Mouse (Mus musculus) frontal cortex, adult 2 months (tissue): Measurements from ENCODE around the gene Usf2. TPM values are rescaled to one million over a fixed set of nuclear protein-coding genes. Genes with fewer than 3 reads are reported as not detected.

Experiments used
- DNase-seq, 2 experiments: peaks; one replicate each; pipeline ENCODE4 v3.0.0; 2022; ENCODE audit warnings: low spot score in 1 of 2; ENCODE audit errors: extremely low spot score in 1 of 2
- polyA plus RNA-seq: library from polyadenylated mRNA; depleted of rRNA; stranded (reverse); fragments of >200 nt; gene quantifications from 2 replicates; pipeline ENCODE4 v1.2.3, GENCODE M21; 2012; rRNA removed

Usf2 gene
- 194 and 251 TPM in 2 replicates for polyA plus RNA-seq

- peak in 1 of 2 experiments; percentile 81 for DNase-seq
Measured at GRCm38 (mm10) chr7:30956756-30957366, at the start of gene Usf2. Usf2 (minus strand) TSS chr7:30956803.

- no peak for DNase-seq
Measured at GRCm38 (mm10) chr7:31002650-31003049, 46.0 kb upstream of the Usf2 start.

DNA sequence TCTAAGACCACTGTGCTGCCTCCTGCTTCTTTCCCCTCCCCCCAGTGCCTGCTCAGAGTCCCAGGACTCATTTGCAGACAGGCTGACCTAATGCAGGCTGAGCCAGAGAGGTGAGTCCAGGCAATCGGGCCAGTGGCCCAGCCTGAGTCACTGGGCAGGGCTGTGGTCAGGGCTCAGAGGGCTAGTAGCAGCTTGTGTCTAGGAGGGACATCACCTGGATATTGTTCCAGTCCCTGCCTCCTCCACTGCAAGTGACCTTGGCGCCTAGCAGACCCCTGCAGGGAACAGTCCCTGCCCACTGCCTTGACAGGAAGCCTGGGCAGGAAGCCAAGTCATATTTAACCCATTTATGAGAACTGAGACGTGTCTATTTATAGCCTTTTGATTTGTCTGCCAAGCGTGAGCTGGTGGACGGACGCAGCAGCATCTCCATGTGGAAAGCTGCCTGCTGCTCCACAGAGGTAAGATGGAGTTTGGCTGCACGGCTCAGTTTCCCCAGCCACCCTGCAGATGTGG, 44.0 kb upstream of the Usf2 start:
- peak in 1 of 2 experiments; percentile 33 for DNase-seq

DNA sequence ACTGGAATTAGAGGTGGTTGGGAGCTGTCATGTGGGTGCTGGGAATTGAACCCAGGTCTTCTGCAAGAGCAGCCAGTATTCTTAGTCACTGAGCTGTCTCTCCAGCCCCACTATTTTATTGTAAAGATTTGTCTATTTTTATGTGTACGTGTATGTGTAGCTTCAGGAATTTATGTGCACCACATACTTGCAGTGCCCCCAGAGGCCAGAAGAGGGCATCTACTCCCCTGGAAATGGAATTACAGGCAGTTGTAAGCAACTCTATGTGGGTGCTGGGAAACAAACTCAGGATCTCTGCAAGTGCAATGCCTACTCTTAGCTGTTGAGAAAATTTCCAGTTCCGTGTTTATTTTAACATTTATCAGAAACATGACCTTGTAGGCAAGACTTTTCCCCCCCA, 39.9 kb upstream of the Usf2 start:
- no peak for DNase-seq

DNA sequence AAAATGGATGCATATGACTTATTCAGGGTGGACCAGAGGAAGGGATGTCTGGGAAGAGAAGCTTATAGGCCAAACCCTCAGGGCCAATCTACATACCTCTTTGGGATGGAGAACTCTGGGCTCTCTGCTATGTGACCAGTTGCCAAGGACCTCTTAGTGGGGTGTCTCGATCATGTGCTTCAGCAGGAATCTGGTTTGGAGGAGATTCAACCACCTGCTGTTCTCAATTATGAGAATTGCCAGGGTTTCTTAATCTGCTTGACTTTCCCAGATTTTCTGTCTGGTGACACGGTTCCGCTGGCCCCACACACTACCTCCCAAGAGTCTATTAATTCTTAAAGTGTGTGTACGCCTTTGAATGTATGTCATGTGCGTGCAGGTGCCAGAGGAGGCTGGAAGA, 37.4 kb upstream of the Usf2 start:
- no peak for DNase-seq

GRCm38 (mm10) chr7:30992148-30992547, 35.5 kb upstream of the Usf2 start:
- no peak for DNase-seq

- no peak for DNase-seq
Measured at GRCm38 (mm10) chr7:30988519-30989162, 32.0 kb upstream of the Usf2 start.

DNA sequence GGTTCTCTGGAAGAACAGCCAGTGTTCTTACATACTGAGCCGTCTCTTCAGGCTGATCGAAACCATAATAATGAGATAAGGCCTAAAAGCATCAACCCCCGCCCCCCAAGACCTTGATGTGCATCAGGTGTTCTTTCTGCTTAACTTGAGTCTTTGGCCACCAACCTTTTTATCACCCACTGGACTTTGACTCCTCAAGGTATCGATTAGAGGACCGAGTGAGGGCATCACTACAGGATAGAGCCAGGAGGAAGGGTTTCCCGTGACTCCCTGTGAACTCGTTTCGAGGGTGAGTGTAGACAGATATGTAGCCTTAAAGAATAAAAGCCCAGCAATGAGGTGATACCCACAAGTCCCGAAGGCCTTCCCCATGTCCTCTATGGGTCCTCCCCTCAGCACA, 28.8 kb upstream of the Usf2 start:
- no peak for DNase-seq

DNA sequence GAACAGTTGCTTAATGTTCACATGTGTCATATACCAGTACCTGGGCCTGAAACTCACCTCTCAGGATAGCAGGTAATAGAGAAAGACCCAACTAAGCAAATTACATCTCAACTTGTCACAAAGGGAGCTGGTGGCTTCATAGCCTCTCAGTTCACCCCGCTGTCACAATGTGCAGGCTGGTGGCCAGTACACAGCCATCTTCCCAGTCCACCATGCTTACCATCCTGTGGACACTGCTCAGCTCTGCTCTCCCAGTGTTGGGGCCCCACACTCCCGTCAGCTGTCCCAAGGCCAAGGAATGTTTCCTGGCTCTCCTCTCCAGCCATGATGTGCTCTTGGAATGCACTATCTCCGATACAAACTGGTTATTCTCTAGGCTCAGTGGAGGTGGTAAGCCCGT, 25.1 kb upstream of the Usf2 start:
- no peak for DNase-seq

DNA sequence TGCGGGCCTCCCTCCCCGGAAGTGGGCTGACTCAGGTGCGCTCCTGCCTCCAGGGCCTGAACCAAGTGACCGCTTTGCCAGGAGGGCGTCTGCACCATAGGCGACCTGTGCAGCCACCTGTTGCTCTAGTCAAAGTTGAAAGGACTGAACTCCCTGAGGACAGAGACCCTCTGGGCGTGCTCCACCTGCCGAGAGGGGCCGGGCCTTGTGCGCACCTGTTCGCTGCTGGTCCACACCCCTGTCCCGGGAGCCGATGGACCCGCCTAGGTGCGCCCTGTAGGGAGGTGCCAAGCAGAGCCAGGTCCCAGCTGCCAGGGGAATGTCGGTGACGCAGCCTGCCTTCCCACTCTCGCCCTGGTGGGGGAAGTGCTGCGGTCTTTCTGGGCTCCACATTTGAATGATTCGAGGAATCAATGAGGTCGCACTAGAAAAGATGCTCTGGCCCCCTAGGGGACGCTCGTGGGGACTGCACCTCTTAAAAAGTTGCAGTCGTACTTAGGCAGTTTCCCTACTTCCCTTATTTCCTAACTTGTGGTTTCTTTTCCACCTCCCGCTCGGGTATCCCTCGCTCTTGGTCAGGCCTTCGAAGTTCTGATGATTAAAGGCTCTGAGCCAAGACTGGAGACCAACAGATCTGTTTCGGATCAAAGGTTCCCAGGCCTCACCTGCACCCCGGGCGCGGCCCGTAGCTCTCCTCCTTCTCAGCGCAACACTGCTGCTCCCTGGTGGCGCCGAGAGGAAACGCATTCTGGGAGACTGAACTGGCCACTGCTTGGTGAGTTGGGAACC, 17.1 kb upstream of the Usf2 start, which contains the start of gene Fam187b:
Gene Fam187b, plus strand, starts transcription at position 290 of the 789 bp plus-strand sequence.
- DNase-seq: peak in 1 of 2 experiments; percentile 82

DNA sequence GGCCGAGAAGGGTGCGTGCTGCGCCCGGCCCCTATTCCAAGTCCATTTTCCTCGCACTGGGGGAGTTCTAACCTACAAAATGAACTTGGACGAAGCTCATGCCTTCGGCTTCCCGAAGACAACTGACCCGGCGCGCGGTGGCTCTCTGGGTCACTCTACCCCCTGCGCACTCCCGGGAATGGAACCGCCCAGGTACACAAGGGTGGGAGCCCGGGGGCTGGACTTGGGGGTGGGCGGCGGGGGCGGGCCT, 16.6 kb upstream of the Usf2 start, which contains the start of gene Lsr:
Gene Lsr, minus strand, starts transcription at position 214 of the 250 bp plus-strand sequence.
- no peak for DNase-seq

DNA sequence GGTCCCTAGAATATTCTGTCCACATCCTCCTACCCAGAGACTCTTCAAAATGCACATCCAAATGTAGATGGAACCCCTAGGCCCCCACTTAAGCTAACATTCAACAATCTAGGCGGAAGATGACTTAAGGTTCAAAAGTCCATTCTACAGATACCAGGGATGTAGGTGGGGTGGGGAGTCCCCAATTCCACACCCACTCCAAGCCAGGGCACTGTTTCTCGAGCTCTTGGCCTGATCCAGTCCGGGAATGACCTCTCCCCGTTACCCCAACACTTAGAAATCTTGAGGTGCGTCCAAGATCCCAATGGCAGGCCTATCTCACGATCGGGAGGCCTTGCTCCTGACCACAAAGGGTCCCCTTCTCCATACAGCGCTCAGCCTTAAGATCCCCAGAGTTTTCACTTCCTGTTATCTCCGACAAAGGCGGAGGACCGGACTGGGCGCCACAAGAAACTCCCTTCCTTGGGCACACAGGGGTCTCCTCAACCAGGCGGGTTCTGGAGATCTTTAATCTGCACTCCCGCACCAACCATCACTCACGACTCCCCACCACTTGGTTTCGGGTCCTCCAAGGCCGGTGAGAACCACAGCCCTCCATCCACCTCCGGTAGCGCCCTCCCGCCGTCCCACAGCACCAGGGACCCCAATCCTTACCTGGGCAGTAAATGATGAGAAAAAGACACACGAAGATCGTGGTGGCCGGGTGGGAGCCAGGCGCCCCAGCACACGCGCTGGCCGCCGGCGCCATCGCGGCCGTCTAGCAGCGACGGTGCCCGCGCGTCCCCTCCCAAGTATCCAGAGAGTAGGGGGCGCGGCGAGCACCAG, 16.0 kb upstream of the Usf2 start:
- DNase-seq: no peak

- no peak for DNase-seq
Measured at GRCm38 (mm10) chr7:30971901-30972300, 15.3 kb upstream of the Usf2 start.

GRCm38 (mm10) chr7:30969174-30969573, 12.6 kb upstream of the Usf2 start:
- no peak for DNase-seq

DNA sequence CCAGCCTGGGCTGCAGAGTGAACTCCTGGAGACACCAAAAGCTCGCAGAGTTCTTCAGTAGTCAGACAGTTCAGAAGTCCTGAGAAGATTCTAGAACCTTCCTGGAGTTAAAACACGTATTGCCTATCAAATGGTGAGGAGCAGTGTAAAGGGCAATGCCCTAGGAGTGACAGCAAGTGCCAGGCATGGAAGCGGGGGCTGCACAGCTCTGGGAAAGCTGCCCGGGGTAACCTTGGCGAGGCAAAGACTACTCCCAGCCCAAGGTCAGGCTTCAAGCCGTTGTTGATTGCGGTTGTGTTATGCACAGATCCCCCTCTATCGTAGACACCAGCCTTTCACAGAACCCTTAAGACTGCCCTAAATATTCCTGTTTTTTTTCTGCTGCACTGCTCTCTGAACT, 12.0 kb upstream of the Usf2 start:
- no peak for DNase-seq

DNA sequence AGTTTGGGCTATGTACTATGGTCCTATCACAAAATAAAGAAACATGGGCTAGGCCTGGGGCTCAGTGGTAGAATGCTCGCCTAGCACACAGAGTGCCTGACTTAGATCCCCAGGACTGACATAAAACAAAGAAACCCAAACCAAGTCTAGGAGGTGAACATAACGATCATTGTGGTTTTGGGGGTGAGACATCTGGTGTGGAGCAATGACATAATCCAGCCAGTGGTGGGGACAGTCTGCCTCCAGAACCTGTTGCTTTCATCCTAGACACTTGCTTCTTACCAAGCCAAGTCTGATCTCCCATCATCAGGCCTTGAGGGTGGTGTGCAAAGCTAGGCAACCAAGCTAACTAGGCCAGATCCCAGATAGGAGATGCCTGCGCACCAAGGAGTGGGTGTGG, 10.1 kb upstream of the Usf2 start:
- no peak for DNase-seq

GRCm38 (mm10) chr7:30965677-30966076, 9.1 kb upstream of the Usf2 start:
- DNase-seq: no peak

DNA sequence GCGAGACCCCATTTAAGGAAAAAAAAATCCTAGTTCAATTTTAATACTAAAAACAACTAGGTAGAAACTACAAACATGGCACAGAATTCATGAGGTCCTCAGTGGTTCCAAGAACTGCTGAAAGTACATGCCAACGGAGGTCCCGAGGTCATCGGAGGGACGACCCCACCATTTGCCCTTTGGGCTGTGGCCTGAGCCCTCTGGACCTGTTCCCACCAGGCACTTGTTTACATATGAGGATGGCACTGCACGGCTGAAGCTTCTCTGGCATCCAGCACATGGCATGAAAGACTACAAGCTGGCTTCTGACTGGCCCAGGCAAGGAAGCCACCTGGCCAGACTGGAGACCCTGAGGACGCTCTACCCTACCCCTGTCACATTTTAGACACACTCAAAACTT, 7.8 kb upstream of the Usf2 start:
- DNase-seq: no peak

GRCm38 (mm10) chr7:30962862-30963261, 6.3 kb upstream of the Usf2 start:
- no peak for DNase-seq

- DNase-seq: no peak
Measured at GRCm38 (mm10) chr7:30959786-30960349, 3.3 kb upstream of the Usf2 start.
